Mouse (Mus musculus): Measurements from ENCODE around the gene Slc35e3.
A peak's percentile ranks its signal among the peaks of the same experiment; 100 is the strongest.
"Not testable (repeated sequence)": the region's sequence is repeated elsewhere in the genome, so short reads cannot be mapped to it uniquely, and the experiment has no call there.

The Slc35e3 gene

DNA sequence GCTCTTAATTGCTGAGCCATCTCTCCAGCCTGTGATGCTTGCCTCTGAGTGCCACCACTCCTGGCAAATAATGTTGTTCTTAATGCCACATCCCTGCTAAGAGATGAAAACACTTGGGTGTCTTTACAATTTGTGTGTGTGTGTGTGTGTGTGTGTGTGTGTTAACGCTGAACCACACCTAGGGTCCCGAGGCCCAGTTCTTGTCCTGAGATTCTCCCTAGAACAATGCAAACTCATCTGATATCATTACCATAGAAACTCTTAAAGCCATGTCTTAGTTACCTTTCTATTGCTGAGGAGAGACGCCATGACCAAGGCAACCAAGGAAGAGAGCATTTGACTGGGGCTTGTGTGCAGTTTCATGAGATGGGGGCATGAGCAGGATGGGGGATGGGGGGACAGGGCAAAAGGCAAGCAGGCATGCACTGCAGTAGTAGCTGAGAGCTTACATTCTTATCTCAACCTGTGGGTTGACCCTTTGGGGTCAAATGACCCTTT, 32.1 kb downstream of the Slc35e3 start:
- DNase-seq (ENCODE audit: low spot score in 2 of 2): no peak

DNA sequence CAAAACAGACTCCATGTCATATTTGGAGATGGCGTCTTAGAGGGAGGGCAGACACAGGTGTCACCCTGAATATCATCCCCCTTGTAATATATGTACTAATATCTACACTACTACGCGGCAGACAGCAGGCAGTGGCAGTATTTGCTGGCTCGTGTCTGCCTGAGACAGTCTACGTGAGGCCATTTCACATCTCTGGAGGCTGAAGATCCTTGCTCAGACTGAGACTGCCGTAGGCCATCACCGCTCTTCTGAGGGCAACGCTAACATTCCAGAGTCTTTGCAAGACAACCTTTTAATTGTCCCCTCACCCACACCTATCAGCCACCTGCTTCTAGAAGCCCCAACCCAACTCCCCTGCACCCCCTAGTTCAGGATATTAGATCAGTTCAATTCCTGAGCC, 32.7 kb downstream of the Slc35e3 start:
- no peak for DNase-seq (ENCODE audit: low spot score in 2 of 2)

- no peak for DNase-seq (ENCODE audit: low spot score in 2 of 2)
Observed at GRCm38 (mm10) chr10:117712871-117713270, 33.3 kb downstream of the Slc35e3 start.

- DNase-seq (ENCODE audit: low spot score in 2 of 2): no peak
Observed at GRCm38 (mm10) chr10:117712191-117712754, 33.9 kb downstream of the Slc35e3 start.

GRCm38 (mm10) chr10:117711408-117711807, 34.8 kb downstream of the Slc35e3 start:
- no peak for DNase-seq (ENCODE audit: low spot score in 2 of 2)

- DNase-seq (ENCODE audit: low spot score in 2 of 2): peak; percentile 98 to 99
Observed at GRCm38 (mm10) chr10:117710604-117711141, 35.5 kb downstream of the Slc35e3 start, which contains the start of gene Mdm2. Mdm2 (minus strand) TSS chr10:117710758.

DNA sequence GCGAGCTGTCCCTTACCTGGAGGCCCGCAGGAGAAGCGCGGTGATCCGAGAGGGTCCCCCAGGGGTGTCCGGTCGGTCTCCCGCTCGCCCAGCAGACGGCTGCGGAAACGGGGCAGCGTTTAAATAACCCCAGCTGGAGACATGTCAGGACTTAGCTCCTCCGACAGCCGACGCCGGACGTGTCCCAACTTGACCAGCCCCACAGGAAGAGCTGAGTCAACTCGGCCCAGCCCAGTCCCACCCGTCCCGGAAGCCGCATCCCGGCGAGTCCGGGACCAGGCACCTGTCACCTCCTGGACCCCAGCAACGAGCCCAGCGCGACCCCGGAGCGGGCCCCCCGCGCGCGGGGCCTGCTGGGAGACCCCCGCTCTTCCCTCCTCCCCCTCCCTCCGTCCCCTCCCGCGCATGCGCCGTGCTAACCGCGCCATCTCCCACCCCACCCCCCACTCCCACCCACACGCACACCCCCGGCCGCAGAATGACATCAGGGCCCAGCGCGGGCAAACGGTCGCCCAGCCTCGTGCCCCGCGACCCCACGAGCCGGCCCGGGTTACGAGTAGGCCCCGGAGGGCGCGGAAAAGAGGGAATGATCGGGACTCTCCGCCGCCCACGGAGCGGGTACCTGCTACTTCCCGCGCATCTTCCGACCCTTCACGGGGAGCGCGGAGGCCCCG, 36.1 kb downstream of the Slc35e3 start:
- DNase-seq (ENCODE audit: low spot score in 2 of 2): peak; percentile 58 to 61

GRCm38 (mm10) chr10:117709326-117709830, 36.8 kb downstream of the Slc35e3 start:
- no peak for DNase-seq (ENCODE audit: low spot score in 2 of 2)

GRCm38 (mm10) chr10:117708856-117709255, 37.3 kb downstream of the Slc35e3 start:
- no peak for DNase-seq (ENCODE audit: low spot score in 2 of 2)

DNA sequence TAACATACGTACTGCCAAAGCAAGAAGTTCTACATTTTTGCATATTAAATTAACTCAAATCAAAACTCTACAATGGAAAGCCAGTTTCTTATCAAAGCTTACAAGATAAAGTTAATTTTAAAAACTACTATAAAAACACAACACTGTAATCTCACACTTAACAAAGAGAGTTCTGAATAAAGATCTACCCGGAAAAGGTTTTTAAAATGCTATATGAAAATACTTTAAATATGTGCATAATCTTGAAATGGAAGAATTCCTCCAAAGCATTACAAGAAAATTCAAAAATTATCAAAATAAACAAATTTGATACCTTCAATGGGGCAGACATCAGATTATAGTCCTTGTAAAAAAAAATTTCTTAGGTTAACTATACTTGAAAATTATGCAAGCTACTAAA, 37.8 kb downstream of the Slc35e3 start:
- no peak for DNase-seq (ENCODE audit: low spot score in 2 of 2)

GRCm38 (mm10) chr10:117707114-117707838, 38.9 kb downstream of the Slc35e3 start:
- no peak for DNase-seq (ENCODE audit: low spot score in 2 of 2)

DNA sequence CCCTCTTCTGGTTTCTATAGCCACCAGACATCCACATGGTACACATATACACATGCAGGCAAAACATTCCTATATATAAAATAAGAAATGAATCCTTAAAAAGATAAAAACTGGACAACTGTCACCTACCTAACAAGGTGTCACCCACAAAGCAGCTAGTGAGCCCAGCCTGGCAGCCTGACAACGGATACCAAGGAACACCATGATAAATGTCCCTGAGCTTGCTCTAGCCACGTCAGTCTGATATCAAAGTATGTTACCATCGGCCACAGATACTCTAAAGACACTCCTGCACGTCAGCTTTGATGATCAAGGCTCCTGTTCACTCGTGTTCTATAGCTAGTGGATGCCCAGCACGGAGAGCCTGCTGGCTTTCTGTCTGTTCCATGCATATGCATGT, 39.7 kb downstream of the Slc35e3 start:
- DNase-seq (ENCODE audit: low spot score in 2 of 2): no peak

- no peak for DNase-seq (ENCODE audit: low spot score in 2 of 2)
Observed at GRCm38 (mm10) chr10:117705806-117706205, 40.4 kb downstream of the Slc35e3 start.

DNA sequence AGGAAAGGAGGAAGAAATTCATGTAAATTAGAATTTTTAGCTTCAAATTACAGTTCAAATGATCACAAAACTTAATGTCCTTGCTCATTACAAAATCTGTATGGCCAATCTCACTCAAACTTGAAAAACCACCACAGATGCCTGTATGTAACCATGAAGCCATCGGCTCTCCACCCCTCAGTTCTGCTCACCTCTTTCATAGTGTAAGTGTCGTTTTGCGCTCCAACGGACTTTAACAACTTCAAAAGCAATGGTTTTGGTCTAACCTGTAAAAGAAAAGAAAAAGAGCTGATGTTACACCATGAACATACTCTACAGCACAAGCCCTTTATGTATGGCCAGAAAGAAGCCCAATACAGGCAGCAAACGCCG, 41.2 kb downstream of the Slc35e3 start:
- DNase-seq (ENCODE audit: low spot score in 2 of 2): no peak

DNA sequence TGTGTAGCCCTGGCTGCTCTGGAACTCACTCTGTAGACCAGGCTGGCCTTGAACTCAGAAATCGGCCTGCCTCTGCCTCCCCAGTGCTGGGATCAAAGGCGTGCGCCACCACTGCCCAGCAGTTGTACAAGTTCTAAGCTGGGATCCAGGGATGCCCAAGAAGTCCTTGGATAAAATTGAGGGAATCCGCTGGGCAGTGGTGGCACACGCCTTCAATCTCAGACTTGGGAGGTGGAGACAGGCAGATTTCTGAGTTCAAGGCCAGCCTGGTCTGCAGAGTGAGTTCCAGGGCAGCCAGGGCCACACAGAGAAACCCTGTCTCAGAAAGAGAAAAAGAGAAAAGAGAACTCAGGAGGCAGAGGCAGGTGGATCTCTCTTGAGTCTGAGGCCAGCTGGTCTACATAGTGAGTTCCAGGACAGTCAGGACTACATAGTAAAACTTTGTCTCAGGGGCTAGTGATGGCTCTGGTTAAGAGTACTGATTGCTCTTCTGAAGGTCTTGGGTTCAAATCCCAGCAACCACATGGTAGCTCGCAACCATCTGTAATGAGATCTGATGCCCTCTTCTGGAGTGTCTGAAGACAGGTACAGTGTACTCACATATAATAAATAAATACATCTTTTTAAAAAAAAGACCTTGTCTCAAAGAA, 41.7 kb downstream of the Slc35e3 start:
- not testable (repeated sequence) for DNase-seq (ENCODE audit: low spot score in 2 of 2)

DNA sequence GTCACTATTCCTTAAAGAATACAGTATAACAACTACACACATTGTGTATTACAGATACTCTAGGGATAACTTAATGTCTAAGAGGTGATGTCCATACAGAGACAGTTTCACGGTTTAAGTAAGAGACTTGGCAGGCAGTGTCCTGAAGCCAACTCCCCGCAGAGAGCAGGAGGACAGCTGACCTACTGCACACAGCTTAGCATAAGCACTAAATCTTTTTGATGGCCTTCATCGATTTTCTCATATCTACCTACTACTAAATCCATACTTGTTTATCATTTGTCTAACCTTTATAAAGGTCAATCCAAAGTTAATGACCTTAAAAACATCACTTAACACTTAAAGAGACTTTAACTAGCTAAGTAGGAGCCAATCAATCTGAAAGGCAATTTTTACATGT, 42.7 kb downstream of the Slc35e3 start:
- no peak for DNase-seq (ENCODE audit: low spot score in 2 of 2)

DNA sequence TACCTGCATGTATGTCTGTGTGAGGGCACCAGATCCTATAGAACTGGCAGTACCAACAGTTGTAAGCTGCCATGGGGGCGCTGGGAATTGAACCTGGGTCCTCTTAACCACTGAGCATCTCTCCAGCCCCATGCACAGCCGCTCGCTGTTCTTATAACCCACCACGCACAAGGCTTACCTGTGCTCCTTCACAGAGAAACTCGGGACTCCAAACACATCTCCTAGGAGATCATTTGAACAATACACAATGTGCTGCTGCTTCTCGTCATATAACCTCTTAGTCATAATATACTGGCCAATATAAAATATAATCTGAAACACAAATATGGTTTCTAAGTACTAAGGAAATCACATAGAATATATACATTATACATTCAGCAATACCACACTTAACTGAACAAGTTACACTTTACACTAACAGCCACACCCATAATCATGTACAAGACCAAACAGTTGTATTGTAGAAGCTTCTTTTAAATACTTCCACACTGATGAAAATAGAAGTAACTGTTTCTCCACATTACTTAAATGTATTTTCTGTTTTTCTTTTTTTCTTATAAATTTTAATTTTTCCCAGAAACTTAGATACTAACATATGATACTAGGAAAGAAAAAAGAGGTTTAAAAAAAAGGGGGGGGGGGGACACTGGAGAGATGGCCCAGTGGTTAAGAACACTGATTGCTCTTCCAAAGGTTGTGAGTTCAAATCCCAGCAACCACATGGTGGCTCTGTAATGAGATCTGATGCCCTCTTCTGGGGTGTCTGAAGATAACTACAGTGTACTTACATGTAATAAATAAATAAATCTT, 43.9 kb downstream of the Slc35e3 start:
- DNase-seq (ENCODE audit: low spot score in 2 of 2): no peak

DNA sequence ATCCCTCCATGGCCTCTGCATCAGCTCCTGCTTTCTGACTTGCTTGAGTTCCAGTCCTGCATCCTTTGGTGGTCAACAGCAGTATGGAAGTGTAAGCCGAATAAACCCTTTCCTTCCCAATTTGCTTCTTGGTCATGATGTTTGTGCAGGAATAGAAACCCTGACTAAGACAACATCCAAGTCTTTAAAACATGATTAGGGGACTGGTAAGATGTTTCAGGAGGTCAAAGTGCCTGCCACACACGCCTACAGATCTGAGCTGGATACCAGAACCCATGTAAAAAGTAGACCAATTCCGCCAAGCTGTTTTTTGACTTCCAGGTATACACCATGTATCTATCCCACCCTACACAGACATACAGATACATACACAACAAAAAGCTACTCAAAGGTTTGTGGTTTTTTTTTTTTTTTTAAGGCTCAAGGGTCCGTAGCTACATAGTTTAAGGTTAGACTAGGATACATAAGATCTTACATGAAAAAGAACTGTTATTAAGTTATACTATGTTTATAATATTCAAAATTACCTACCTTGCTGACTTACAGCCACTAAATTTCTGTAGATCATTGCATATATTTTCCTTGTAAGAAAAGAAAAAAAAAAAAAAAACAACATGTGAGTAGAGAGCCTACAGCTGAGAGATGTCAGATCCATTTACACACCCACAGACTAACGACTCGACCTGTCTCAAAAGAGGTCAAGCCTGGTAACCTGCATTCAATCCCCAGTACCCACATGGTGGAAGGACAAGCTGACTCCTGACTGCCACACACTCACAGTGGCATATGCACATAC, 44.9 kb downstream of the Slc35e3 start:
- no peak for DNase-seq (ENCODE audit: low spot score in 2 of 2)

DNA sequence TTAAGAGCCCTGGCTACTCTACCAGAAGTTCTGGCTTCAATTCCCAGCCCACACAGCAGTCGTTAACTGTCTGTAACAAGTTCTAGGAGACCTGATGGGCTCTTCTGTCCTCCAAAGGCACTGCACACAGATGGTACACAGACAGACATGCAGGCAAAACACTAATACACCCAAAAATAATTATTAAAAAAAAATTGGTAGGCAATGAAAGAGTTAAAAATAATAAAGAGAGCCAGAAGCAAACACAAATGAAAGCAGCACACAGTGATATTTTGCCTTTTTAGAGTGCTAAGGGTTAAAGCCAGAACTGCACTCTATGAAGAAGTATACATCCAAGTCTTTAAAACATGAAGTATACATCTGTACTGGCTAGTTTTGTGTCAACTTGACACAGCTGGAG, 45.7 kb downstream of the Slc35e3 start:
- DNase-seq (ENCODE audit: low spot score in 2 of 2): no peak

DNA sequence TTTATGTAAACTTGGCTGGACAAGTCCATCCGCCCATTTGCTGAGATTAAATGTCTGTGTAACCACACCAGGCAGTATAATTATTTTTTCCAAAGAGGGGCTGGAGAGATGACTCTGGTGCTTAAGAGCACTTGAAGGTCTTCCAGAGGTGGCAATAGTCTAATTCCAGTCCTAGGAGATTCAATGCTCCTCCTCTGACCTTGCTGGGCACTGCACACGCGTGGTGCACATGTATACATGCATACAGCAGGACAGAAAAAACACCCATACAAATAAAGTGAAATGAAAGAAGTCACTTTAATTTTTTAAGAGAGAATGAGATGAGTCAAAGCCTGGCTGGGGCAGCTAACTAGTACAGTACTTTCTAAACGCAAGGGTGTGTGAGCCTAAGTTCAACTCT, 46.3 kb downstream of the Slc35e3 start:
- no peak for DNase-seq (ENCODE audit: low spot score in 2 of 2)
